Mouse (Mus musculus) liver, adult (tissue): ENCODE measurements around the gene Kap.

Source experiments
- GATA4 ChIP-seq: IDR thresholded peaks from 2 replicates; pipeline ENCODE4 v1.6.1; 2014; ENCODE audit warnings: mild to moderate bottlenecking, low read length; ENCODE audit not compliant: insufficient replicate concordance

Gene Kap

GRCm38 (mm10) chr6:133853526-133853925 is at the start of gene Kap:
Kap (minus strand) TSS chr6:133853762.
- TF ChIP-seq GATA4: no peak

GRCm38 (mm10) chr6:133885871-133886415 is 32.4 kb upstream of the Kap start:
- TF ChIP-seq GATA4: no peak

DNA sequence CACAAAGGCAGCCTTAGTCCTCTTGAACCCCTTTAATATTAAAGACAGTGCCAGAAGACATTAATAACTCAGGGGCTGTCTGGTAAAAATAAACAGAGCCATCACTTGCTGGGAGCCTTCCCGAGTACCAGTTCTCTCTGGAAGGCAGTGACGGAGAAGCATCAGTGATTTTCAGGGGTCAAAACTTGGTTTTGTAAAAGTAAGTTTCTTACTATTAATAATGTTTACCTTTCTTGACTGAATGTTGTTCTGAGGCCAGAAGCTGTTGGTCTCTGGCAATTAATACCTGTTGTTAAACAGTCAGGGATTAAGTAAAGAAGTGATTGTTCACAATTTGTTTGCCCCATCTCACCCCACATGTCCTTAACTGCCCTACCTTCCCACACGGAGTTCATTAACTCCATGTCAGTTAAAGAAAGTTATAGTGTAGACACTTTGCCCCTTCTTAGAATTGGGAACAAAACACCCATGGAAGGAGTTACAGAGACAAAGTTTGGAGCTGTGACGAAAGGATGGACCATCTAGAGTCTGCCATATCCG is 30.0 kb upstream of the Kap start:
- TF ChIP-seq GATA4: no peak

GRCm38 (mm10) chr6:133875906-133876462 is 22.4 kb upstream of the Kap start:
- TF ChIP-seq GATA4: no peak

DNA sequence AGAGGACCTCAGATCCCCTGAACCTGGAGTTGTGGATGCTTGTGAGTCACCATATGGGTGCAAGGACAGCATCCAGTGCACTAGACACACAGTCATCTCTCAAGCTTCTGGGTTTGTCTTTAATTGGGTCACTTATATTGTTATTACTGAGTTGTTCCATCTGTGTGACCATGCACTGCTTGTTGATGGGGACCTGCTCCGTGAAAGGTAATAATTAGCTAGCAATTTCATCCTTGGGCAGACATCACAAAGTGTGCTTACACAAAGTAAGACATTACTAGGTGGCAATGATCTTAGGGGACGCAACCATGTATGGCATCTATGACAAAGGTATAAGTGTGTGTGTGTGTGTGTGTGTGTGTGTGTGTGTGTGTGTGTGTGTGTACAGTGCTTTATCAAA is 19.1 kb upstream of the Kap start:
- no peak for TF ChIP-seq GATA4

- no peak for TF ChIP-seq GATA4
These were observed 17.6 kb upstream of the Kap start for GRCm38 (mm10) chr6:133871131-133871530.

DNA sequence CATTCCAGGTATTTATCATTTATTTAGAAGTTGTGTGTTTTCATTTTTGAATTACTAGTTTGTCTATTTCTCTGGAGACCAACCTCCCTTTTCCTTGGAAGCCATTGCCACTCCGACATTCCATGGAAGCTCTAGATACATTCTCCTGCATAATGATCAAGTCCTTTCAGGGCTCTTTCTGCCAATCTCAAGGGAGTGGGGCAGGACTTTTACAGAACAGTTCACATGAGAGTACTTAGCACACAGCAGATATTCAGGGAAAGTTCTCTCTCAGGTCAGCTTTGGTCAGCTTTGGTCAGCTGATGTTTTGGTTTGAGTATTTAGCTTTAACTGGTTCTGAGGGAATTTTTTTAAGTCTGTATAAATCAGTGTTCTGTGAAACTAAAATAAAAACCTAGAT is 14.8 kb upstream of the Kap start:
- no peak for TF ChIP-seq GATA4

DNA sequence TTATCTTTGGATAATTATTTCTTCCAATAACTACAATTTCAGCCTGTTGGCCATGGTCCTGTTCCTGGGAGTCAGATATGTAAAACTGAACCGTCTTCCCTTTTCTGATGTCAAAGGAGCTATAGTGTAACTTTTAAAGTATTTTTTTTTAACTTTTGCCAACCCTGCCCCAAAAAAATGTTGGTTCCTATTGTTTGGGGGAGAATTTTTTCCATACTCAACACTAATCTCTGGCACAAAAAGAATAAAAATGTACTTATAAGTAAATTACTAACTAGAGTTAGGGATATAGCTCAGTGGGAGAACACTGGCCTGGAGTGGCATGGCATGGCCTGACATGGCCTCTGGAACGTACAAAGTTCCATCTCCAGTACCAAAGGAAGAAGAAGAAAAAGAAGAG is 2.3 kb upstream of the Kap start:
- TF ChIP-seq GATA4: no peak

DNA sequence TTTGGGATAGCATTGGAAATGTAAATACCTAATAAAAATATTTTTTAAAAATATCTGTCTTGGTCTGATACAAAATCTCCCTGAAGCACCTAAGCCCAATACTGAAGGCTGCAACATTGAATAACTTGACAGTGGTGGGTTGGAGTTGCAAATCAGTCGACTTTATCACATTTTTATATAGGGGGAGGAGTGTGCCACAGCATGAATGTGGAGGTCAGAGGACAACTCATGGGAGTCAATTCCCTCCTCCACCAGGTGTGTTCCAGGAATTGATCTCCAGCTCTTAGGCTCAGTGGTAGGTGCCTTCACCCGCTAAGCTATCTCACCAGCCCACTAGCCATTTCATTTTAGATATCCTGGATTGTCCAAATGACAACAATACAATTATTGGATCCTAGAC is 4.2 kb downstream of the Kap start:
- no peak for TF ChIP-seq GATA4

GRCm38 (mm10) chr6:133812342-133812741 is 41.2 kb downstream of the Kap start:
- no peak for TF ChIP-seq GATA4
